Mouse (Mus musculus) cerebellum, adult (tissue): ENCODE data around the gene Amh.
A peak's percentile ranks its signal among the peaks of the same experiment; 100 is the strongest.
"Not testable (repeated sequence)": the region's sequence is repeated elsewhere in the genome, so short reads cannot be mapped to it uniquely, and the experiment has no call there.

Source experiments
- ATAC-seq: cut with Nextera tagmentation; 2 replicates; pipeline ENCODE4 v1.9.2; 2017; ENCODE audit warnings: mild to moderate bottlenecking, moderate library complexity, mixed read lengths; ENCODE audit not compliant: insufficient number of reproducible peaks, low FRiP score, low TSS enrichment

Amh gene

GRCm38 (mm10) chr10:80826151-80827062, 21.4 kb downstream of the Amh start, which contains the start of gene Oaz1:
Gene Oaz1, plus strand, starts transcription at chr10:80826656.
- peak; percentile 95 for ATAC-seq

GRCm38 (mm10) chr10:80827063-80827869, 22.2 kb downstream of the Amh start:
- no peak for ATAC-seq

- no peak for ATAC-seq
These were observed 22.9 kb downstream of the Amh start for GRCm38 (mm10) chr10:80827870-80828420.

GRCm38 (mm10) chr10:80828587-80828986, 23.5 kb downstream of the Amh start:
- ATAC-seq: not testable (repeated sequence)

- ATAC-seq: no peak
These were observed 24.6 kb downstream of the Amh start for GRCm38 (mm10) chr10:80829359-80830278.

GRCm38 (mm10) chr10:80831136-80831535, 26.1 kb downstream of the Amh start:
- no peak for ATAC-seq

- ATAC-seq: no peak
These were observed 27.8 kb downstream of the Amh start for GRCm38 (mm10) chr10:80832818-80833217.

- no peak for ATAC-seq
These were observed 30.6 kb downstream of the Amh start for GRCm38 (mm10) chr10:80835617-80836016.

GRCm38 (mm10) chr10:80836949-80837379, 31.9 kb downstream of the Amh start:
- no peak for ATAC-seq

- ATAC-seq: peak; percentile 33; the same call in 1 of the 2 replicates
These were observed 32.8 kb downstream of the Amh start for GRCm38 (mm10) chr10:80837827-80838226.

- no peak for ATAC-seq
These were observed 33.4 kb downstream of the Amh start for GRCm38 (mm10) chr10:80838346-80838912.

- no peak for ATAC-seq
These were observed 34.8 kb downstream of the Amh start for GRCm38 (mm10) chr10:80839848-80840247.

GRCm38 (mm10) chr10:80841685-80842084, 36.6 kb downstream of the Amh start:
- no peak for ATAC-seq

- no peak for ATAC-seq
These were observed 37.3 kb downstream of the Amh start for GRCm38 (mm10) chr10:80842334-80842733.

- no peak for ATAC-seq
These were observed 38.3 kb downstream of the Amh start for GRCm38 (mm10) chr10:80843087-80843930.

GRCm38 (mm10) chr10:80843931-80844547, 39.0 kb downstream of the Amh start, which contains the start of gene Lingo3:
Gene Lingo3, minus strand, starts transcription at chr10:80844039.
- ATAC-seq: peak; percentile 61

GRCm38 (mm10) chr10:80845055-80845693, 40.1 kb downstream of the Amh start:
- ATAC-seq: no peak

GRCm38 (mm10) chr10:80845732-80846131, 40.7 kb downstream of the Amh start:
- ATAC-seq: no peak
